Mouse (Mus musculus) R1 (cell line): ENCODE measurements at regions not wholly inside any gene's neighbourhood (a gene's known extent, or its start where the extent isn't known, plus 50 kb on each side); places are given as distances from the start of the nearest gene placed in this dataset.

Source experiments
- DNase-seq: peaks from one replicate; pipeline ENCODE4 v3.0.0-alpha.2; 2018; ENCODE audit warnings: low read depth, low spot score

DNA sequence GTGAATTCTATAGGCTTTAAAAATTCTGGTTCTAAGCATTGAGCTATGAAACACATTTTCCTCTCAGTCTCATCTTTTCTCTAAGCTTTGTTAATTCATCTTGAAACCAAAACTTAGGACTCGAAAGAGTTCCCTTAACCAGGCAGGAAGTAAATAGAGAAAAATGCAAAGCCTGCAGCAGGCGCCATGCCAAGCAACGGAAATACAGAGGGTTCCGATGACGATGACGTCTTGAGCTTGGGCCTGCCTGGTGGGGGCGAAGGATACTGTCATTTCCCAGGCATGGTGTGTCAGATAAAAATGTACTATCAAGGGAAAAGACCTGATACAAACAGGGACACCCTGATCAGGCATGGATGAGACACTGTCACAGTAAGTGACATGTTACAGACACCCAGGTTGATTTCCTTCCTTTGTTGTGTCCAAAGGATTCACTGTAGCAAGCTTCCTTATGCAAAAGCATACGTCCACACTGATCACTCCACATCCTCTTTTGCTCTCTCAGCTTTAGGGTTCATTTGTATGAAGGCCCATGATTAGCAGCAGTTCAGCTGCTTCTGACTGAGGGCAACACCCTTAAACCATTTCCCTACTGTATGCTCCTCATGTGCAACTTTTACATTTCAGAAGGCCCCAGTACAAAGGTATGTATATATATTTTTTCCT is 135.0 kb downstream of the Cemip2 start:
- DNase-seq = no peak

DNA sequence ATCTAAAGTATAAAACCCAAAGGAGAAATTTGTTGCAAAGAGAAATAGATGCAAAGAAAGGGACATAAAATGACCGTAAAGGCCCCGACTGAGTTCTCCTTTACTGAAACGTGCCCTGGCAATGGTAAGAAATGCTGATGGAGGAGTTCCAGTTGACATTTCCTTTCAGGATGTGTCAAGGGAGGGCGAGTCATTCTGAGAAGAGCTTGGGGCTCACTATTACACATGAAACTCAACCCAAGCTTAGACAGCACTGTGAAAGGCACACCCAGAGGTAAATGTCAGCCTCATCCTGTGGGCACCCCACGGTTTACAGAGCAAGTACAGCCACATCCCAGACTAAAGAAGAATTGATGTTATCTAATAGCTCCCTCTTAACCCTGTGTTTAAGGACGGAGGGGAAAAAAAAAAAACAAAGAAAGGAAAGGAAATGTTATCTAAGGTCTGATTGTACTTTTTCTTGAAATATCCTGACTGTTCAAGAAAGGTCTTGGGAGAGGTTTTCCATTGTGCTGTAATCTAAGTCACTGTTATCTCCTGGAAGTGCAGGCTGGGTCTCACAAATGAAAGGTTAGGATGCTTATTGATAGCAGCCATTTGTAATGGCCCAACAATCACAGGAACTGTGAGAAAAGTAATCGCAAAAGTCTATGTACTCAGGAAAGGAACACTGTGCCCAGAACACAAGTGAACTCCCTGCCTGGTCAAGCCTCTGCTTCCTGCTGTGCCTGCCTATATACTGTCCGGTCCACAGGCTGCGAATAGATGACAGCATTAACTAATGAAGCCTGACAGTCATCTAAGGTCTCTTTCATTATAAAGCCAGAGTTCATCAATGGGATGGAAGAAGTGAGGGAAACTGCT is 135.8 kb downstream of the Cemip2 start:
- DNase-seq = no peak

DNA sequence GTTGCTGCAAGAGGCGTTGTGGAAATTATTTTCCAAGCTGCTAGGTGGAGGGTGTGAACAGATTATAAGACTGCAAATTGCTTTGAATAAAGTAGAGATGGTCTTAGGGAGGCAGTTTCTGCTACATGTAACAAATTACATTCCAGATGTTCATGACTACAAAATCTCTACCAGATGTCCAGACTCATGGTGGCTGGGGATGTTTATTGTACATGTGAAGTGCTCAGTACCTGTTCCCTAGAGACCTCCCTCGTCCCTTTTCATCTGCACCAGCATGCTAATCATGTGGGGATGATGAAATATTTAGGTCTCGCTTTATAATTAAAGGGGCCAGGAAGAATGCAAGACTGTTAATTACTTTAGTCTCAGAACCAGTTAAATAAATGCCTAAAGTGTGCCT is 136.5 kb downstream of the Cemip2 start:
- no peak for DNase-seq

DNA sequence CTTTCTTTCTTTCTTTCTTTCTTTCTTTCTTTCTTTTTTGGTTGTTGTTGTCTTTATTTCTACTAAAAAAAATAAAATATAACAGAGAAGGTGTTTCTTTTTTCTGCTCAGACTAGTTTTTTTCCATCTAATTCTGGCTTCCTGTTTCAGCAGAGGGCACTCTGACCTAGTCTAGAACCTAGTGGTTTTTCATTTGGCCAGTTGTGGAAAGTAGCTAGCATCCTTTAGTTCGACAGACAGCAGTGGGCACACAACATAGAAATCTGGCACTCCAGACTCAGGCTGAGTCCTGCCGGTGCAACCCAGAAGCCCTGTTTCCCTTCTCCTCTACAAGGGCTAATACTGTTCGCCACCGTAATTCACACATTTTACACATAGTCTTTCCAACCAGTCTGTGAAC is 140.0 kb downstream of the Cemip2 start:
- DNase-seq = no peak

DNA sequence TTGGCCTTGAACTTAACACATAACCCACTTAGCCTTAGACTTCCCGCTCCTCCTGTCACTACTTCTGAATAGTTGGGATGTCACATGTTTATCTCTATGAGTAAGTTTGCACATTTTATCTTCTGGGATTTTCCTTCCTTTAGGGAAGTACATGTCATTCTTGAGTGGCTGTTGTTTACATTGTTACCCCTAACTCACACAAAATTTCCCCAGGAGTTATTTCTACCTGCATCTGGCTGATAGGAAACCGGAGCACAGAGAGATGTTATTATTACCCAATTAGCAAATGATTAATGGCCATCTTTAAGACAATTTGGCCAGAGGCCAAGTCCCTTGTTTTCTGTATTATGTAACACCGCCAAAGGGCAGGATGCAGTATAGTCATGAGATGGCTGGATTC is 140.9 kb downstream of the Cemip2 start:
- DNase-seq = no peak

DNA sequence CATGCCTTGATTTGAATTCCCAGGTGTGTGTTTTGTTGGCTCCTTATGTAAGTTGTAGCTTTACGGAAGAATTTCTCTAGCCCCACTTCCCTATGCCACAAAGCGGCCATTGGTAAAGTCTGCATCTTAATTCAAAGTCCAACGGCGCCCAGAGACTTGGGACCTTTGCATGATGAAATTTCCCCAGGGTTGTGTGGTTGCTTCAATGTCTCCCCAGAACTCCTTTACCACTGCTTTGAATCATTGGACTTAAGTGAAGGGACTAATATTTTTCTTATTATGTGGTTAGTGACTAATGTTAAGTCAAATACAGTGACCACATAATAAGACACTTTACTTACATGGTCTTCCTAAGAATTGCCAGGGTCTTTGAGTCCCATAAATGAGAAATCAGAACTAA is 162.0 kb downstream of the Cemip2 start:
- DNase-seq = no peak

DNA sequence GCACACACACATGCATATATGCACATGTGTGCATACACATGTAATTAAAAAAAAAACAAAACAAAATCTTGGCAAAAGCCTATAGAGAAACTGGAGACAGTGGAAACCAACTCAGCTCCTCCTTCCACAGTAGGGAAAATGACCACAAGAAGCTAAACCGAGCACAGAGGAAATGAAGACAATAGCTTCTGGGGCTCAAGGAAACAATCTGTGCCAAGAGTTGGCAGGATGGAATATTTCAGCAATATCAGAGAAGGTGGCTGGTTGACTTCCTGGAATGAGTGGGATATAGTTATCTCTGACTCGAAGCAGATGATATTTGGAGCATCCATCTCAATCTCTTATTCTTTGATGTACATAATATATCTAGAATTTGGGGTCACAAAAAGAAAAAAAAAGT is 163.6 kb downstream of the Cemip2 start:
- DNase-seq = no peak

DNA sequence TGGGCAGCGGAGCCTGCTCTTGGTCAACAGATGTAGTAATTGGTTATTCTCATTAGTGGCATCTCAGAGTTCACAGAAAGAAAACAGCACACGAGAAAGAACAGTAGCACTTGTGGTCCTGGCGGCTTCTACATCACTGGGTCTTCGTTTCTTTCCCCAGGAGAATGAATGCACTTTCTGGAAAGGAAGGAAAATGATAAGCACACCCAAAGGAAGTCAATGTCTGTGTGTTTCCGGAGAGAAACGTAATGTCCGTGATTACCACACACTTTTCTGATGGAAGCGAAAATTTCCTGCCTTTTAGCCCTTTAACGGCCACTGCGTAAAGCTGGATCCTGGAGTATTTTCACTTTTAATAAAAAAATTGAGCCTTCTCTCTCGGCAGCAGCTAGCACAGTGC is 164.1 kb downstream of the Cemip2 start:
- DNase-seq = no peak

DNA sequence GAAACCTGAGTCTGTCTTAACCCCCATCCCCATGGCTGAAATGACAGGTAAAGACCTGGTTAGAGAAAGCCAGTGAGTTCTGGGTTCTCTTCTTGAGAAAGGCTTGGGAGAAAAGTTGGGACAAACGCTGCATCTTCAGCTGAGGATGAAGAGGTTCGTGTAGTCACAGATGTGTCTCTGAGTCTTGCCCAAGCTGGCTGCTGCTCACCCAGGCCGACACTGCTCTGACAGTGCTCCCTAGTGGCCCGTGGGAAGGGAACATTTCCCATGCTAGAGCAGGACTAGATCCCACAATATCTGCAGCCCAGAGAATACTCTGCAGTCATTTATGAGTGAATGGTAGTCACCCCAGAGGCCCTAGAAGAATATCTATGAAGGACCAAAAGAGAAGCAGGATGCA is 165.3 kb downstream of the Cemip2 start:
- peak; percentile 22 for DNase-seq

DNA sequence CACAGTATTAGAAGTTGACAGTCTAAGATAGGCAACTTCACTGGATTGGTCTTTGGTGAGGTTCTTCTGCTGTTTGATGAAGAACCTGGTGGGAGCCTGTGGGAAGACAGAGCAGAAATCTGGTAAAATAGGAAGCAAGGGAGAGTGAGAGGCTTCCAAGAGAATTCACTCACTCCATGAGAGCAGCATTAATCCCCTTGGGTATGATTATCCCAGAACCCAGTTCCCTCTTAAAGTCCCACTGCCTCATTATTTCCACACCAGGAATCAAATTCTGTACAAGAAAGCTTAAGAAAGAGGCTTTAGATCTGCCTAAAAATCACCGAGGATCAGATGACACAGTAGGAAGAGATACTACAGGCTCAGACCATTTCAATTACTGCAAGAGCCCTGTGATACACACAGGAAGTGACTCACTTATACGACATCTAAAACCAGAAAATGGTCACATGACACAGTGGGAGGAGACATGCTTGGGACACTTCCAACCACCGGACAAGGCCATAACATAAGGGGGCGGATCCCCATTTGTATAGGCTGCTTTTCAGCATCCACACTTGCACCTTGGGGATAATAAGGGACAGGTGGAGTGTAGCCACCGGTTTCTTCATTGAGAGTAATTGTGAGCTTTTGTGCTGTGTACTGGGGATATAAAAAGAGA is 168.2 kb downstream of the Cemip2 start:
- peak; percentile 29 for DNase-seq

DNA sequence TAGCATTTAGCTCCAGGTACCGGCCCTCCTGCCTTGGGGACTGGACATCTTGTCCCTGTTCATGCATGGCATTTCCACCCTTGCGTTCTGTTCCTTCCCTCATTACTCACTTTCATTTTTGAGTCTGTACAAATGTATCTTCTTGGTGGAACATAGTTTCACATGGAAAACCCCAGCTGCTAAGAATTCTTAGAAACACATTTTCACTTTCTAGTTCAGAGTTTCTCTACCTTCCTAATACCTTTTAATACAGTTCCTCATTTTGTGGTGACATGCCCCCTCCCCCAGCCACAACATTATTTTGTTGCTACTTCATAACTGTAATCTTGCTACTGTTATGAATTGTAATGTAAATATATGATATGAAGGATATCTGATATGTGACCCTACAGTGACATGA is 169.9 kb downstream of the Cemip2 start:
- no peak for DNase-seq

DNA sequence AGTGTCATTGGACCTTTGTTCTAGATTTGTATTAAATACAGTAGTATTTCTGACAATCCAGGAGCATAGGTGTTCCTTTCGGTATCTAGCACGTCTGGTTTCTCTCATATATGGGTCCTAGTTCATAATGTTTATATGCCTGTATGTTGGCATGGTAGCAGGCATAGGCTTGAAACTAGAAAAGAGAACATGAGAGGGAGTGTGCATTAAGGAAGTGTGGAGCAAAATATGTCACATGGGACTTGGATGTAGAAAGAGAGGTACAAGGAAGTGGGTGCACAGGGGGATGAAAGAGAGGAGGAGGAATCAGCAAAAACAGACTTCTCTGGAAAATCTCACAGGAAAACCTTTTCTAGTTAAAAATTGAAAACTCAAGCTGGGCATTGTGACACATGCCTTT is 176.2 kb upstream of the Trpm3 start:
- no peak for DNase-seq

DNA sequence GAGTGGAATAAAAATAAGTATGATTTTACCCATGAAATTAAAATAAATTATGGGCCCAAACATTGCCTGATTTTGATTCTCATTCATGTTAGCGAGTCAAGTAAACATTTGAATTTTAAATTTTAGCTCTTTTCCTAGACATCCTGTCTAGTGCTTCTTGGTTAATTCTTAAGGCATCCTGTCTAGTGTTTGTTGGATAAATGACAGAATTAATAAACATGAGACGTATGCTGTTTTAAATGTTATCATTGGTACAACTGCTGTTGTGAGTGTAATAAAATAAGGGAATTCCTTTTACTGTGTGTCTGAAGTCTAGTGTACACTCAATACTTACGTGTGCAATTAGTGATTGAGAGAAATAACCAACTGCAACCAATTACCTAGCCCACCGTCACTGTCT is 149.0 kb upstream of the Trpm3 start:
- DNase-seq = no peak

DNA sequence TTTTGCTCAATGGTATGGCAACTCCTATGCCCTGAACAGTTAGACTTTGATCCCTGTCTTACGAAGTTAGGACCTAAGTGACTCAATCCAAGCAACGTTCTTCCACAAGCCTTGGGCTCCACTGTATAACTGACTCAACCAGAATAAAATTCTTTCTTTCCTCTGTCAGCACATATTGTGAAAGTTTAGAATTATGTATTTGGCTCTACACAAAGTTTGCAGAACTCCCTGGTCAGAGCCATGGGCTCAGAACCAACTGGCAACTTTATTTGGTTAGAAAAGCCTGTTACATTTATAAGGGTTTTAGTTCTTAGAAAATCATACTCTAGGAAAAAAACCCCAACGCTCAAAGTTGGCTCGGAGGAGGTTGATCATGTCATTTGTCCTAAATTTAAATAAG is 147.9 kb upstream of the Trpm3 start:
- no peak for DNase-seq

DNA sequence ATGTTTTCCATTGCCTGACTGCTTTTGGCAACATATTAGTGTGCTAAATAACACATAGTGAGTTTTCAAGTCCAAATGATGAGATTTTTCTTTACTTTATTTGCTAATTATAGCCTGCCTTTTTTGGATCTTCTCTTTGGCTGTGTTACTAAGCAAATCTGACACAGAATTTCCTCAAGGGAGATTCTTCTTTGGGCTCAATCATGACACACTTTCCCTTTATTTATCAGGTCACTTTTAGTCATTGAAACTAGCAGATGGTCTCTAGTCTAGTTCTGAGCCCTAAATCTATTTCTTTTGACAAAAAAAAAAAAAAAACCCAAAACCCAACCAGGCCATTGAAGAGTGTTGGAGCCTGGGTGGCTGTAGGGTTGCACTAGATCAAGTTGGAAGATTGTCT is 147.4 kb upstream of the Trpm3 start:
- DNase-seq = no peak

DNA sequence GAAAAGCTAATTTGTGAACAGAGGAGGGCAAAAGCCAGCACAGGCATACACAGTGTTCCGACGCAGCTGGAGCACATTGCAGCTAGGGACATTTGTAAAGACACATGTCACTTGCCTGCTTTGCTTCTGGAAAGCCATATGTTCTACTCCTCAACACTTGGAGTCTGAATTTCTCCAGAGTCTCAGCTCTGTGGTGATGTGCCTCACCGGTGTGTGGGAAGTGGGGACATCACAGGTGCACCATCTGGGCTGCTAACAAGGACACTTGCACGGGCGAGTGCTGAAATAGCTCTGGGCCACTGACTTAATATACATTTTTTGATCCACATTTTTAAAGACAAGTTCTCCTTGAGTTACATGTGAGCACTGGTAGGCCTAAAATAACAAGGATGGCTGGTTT is 139.2 kb upstream of the Trpm3 start:
- no peak for DNase-seq

DNA sequence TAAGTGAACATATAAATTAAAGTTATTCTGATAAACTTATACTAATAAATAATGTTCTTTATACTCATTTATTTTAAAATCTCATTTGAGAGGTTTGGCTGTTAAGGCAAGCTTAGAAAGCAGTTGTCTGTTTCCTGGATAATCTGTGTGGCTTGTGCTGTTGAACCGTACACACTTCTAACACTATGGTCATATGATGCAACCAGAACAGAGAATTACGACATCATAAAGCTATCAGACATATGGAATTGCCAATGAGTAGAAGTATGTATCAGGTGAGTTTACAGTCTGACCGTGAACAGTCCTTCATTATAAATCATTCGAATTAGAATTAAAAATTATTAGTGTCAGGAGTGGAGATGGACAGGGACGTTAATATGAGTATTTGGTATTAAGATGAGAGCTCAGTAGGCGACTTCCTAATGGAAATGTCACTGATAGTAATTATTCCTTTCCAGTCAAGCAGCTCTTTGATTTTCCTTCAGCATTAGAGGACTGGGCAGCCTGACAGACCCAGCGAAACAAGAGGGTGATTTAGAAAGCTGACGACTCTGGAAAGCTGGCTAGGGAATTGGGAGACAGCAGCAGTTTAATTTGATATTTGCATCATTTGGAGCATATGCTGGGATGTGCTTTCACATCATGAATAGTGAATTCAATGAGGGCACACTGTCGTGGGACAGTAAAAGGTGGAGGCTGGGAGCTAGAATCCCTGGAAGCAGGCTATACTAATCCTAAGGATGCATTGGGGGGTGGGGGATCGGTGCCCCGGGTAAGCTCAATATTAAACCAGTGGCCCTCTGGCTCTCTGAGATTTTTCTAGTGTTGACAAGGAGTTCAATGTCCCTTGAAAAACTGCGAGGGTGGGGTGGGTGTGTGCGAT is 130.6 kb upstream of the Trpm3 start:
- no peak for DNase-seq

DNA sequence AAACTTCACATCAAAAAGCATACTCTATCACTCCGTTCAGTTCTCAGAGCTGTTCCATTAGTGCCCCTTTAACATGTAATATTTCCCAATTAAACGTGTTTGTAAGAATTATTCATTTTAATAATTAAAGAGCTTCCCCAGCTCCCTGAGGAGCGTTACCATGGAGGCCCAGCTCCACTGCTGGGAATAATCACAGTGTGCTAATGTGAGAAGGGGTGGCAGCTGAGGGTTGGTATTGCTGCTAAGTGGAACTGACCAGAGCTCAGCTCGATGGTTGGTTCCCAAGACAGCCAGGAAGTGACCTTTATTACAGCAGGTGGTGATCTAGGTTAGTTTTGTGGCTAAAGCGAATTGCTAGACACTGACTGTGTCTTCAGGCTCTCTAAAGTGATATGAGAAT is 128.6 kb upstream of the Trpm3 start:
- no peak for DNase-seq

DNA sequence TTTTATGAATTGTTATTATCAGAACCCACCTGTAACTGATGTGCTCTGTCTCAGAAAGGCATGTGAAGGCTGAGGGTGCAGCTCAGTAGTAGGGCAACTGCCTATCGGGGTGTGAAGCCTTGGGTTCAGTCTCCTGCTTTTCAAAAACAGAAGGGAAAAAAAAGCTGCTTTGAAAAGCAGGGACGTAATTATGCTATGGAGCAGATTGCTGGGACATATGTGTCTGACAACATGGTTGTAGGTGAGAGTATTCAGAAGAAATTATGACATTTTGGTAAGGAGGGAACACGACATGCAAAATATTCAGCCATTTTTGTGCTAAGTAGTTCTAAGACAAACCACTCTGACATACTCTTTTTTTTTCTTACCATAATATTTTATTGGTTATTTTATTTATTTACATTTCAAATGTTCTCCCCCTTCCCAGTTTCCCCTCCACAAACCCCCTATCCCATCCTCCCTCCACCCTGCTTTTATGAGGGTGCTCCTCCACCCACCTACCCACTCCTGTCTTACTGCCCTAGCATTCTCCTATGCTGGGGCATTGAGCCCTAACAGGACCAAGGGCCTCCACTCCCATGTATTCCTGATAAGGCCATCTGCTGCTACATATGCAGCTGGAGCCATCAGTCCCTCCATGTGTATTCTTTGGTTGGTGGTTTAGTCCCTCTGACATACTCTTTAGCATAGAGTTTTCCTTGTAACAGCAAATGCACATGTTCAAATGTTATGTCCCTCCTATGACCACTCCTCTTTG is 122.8 kb upstream of the Trpm3 start:
- no peak for DNase-seq

DNA sequence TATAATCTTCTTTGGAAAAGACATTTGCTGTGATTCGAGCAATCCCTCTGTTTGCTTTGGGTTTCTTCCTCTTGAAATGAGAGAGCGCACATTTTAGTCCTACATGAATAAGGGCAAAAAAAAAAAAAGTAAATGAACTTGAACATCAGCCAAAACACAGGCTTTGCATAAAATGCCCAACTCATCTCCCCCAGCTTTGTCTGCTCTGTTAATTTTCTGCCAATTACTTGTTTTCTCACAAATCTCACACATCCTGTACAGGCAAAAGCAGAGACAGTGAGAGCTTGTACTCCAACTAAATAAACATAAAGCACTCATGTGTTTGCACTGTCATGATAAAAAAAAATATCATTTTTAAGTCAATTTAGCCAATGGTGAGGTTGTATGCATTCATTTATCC is 121.4 kb upstream of the Trpm3 start:
- no peak for DNase-seq

DNA sequence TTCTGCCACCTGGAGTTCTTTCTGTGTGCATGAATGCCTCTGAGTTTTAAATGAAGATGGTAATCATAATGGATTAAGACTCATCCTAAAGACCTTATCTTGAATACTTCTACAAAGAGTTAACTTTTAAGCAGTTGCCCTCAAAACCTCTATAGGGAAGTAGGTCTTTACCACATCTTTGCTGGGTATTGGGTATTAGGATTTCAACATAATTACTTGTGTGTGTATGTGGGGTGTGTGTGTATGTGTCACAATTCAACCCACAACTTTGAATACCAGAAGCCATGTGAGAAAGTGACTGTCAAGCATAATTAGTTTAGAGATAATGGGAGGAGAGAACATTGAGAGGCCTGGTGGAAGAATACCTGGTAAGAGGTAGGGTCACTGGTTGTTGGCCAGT is 111.3 kb upstream of the Trpm3 start:
- no peak for DNase-seq
